Mouse (Mus musculus) olfactory bulb, adult 2 months (tissue): Measurements from ENCODE around the gene Hspa12b.

Source experiments
- CTCF ChIP-seq: fragments of 200-500 bp; IDR thresholded peaks from 2 replicates; pipeline ENCODE4 v1.5.1; 2012; ENCODE audit warnings: low read depth, mild to moderate bottlenecking, low read length, moderate library complexity; ENCODE audit not compliant: insufficient read depth
- POLR2A ChIP-seq: fragments of 200-500 bp; IDR thresholded peaks from 2 replicates; pipeline ENCODE4 v1.6.1; 2012; ENCODE audit warnings: mild to moderate bottlenecking, low read depth, low read length, moderate library complexity; ENCODE audit not compliant: insufficient read depth

DNA sequence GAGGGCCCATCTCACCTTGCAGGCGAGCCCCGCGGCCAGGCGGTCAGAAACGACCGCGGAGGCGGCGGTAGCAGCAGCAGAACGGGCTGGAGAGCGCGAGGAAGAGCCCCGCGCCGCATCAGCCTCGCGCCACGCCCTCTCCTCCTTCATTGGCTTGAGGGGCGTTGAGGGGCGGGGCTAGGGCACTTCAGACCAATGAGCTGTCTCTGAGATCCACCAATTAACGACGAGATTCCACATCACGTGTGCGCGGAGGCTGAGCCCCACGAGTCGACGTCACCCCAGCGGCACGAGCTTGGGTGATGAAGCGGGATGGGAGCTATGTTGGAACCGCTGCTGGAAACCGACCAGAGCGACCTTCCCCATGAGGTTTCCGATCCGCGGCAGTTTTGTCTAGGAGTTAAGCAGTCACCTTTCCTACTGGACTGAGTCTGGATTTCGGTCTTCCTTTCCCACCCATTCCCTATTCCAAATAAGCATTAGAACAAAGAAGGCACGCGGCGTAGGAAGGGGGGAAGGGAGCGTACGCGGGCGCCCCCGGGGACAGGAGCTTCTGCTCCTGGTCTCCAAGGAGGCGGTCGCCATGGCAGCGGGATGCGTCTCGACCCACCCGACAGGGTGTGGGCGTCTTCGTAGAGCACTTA is 33.0 kb downstream of the Hspa12b start, which contains the start of gene 1700037H04Rik:
- TF ChIP-seq POLR2A (peak; percentile 94), CTCF (no peak)
